Mouse (Mus musculus): ENCODE measurements around the gene Diras2. TPM values are rescaled to one million over a fixed set of nuclear protein-coding genes. Genes with fewer than 3 reads are reported as not detected.

The Diras2 gene
- 0.08 and 0.16 TPM in 2 replicates for polyA plus RNA-seq (2014; fragmentation: Nextera tagmentation; extraction: Ambion mirVana)

GRCm38 (mm10) chr13:52531121-52531520 lies at the start of gene Diras2:
Gene Diras2 (minus strand): TSS chr13:52531279.
- no peaks in the 10 kb centered on the region for H3K36me3 ChIP-seq (ENCODE audit: control insufficient read depth, insufficient read depth, low read length)
- no peak for ATAC-seq (ENCODE audit: low FRiP score)
- H3K4me3 ChIP-seq (ENCODE audit: low read depth, low read length) = peak within 1 kb of the TSS; percentile 41
- H3K4me2 ChIP-seq = peak within 1 kb of the TSS; percentile 78
- WGBS = 64% methylated on average over 9 of the region's 9 CpGs
- no peak within 1 kb of the TSS for H3K27ac ChIP-seq (ENCODE audit: low read depth, low read length)
- peaks cover 8% of the 10 kb centered on the region for H3K4me1 ChIP-seq (ENCODE audit: control insufficient read depth, insufficient read depth, low read length)
- DNase-seq (ENCODE audit: low spot score, missing footprints) = no peak
- H3K27me3 ChIP-seq (ENCODE audit: control insufficient read depth, insufficient read depth, low read length) = peaks cover 14% of the 10 kb centered on the region
- peak within 1 kb of the TSS; percentile 53 for H3K9ac ChIP-seq (ENCODE audit: low read length)
- no peaks in the 10 kb centered on the region for H3K9me3 ChIP-seq (ENCODE audit: control insufficient read depth, low read length)

DNA sequence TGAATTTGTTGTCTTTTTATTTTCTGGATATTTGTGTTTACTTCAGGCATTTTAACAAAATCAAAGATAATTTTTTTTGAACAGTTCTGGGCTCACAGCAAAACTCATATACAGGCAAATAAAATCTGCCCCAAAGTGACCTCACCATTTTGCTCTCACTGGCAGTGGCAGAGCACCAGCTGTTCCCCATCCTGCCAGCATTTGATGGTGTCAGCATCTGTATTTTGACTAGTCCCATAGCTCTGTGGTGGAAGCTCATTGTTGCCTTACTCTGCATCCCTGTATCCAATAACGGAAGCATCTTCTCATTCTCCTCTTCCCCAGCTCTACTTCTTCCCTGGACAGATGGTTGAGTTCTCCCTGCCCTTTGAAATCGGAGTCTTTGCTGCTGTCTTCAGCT lies 47.7 kb upstream of the Diras2 start:
- DNase-seq (ENCODE audit: low spot score, missing footprints) (no peak), ATAC-seq (ENCODE audit: low FRiP score) (no peak)
- Histone ChIP-seq H3K27ac (ENCODE audit: low read depth, low read length) (no peak overlapping the region), H3K36me3 (ENCODE audit: control insufficient read depth, insufficient read depth, low read length) (no peaks in the 10 kb centered on the region), H3K4me1 (ENCODE audit: control insufficient read depth, insufficient read depth, low read length) (peaks cover 3% of the 10 kb centered on the region; the same call in 1 of the 2 replicates), H3K4me3 (ENCODE audit: low read depth, low read length) (no peak overlapping the region), H3K9ac (ENCODE audit: low read length) (no peak overlapping the region), H3K4me2 (no peak overlapping the region), H3K27me3 (ENCODE audit: control insufficient read depth, insufficient read depth, low read length) (peaks cover 12% of the 10 kb centered on the region), H3K9me3 (ENCODE audit: control insufficient read depth, low read length) (no peaks in the 10 kb centered on the region)
- 80% methylated on average over 2 of the region's 2 CpGs for WGBS

GRCm38 (mm10) chr13:52577939-52578338 lies 46.9 kb upstream of the Diras2 start:
- no peak for ATAC-seq (ENCODE audit: low FRiP score)
- Histone ChIP-seq H3K4me2 (no peak overlapping the region), H3K9ac (ENCODE audit: low read length) (no peak overlapping the region), H3K4me3 (ENCODE audit: low read depth, low read length) (no peak overlapping the region), H3K27me3 (ENCODE audit: control insufficient read depth, insufficient read depth, low read length) (peaks cover 6% of the 10 kb centered on the region), H3K36me3 (ENCODE audit: control insufficient read depth, insufficient read depth, low read length) (no peaks in the 10 kb centered on the region), H3K4me1 (ENCODE audit: control insufficient read depth, insufficient read depth, low read length) (peaks cover 3% of the 10 kb centered on the region; the same call in 1 of the 2 replicates), H3K27ac (ENCODE audit: low read depth, low read length) (no peak overlapping the region), H3K9me3 (ENCODE audit: control insufficient read depth, low read length) (no peaks in the 10 kb centered on the region)
- DNase-seq (ENCODE audit: low spot score, missing footprints) = no peak
- WGBS = 40% methylated on average over 4 of the region's 4 CpGs

DNA sequence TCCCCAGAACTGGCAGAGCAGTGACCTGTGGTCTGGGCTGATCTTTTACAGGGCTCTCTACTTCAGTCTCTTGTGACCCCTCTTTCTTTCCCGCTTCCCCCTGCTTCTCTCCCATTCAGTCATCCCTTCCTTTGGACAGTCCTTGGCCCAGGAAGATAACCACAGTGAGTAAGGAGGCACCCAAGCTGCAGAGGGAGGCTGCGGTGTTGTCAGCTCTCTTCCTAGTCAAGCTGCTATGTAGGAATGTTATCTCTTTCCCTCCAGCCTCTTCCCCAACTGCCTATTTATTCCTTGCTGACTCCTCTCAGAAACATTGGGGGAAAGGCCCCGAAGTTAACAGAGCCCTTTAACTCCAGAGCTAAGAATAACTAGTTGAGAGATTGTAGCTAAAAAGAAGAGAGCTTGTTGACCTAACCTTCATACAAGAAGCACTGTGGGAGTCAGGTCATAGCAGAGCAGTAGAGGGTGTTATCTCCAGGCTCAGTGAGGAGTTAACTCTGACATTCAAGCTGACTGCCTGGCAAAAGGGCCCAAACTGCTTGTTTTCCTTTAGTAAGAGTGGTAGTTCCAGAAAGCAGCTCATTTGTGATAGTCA lies 46.3 kb upstream of the Diras2 start:
- H3K4me1 ChIP-seq (ENCODE audit: control insufficient read depth, insufficient read depth, low read length) = peaks cover 3% of the 10 kb centered on the region; the same call in 1 of the 2 replicates
- H3K9me3 ChIP-seq (ENCODE audit: control insufficient read depth, low read length) = no peaks in the 10 kb centered on the region
- peaks cover 1% of the 10 kb centered on the region for H3K27me3 ChIP-seq (ENCODE audit: control insufficient read depth, insufficient read depth, low read length)
- H3K36me3 ChIP-seq (ENCODE audit: control insufficient read depth, insufficient read depth, low read length) = no peaks in the 10 kb centered on the region
- H3K27ac ChIP-seq (ENCODE audit: low read depth, low read length) = no peak overlapping the region
- no peak for DNase-seq (ENCODE audit: low spot score, missing footprints)
- no peak for ATAC-seq (ENCODE audit: low FRiP score)
- no peak overlapping the region for H3K9ac ChIP-seq (ENCODE audit: low read length)
- no peak overlapping the region for H3K4me2 ChIP-seq
- WGBS = 87% methylated on average over 3 of the region's 3 CpGs
- no peak overlapping the region for H3K4me3 ChIP-seq (ENCODE audit: low read depth, low read length)

DNA sequence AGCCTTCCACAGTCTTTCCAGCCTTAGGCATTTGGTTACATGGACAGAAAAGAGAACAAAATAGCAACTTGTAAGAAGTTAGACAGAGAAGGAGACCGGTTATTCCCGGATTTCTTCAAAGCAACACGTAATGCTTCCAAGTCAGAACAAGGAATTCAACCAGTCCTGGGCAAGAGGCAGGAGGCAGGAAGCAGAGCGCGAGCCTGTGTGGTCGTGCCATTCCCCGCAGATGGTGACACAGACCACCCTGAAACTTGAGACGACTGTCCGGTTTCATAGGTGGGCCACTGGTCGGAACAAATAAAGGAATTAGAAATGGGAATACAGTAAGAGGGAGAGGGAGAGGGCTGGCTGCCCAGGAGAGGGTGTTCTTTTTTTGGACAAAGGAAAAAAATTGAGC lies 45.8 kb upstream of the Diras2 start:
- no peaks in the 10 kb centered on the region for H3K9me3 ChIP-seq (ENCODE audit: control insufficient read depth, low read length)
- H3K27ac ChIP-seq (ENCODE audit: low read depth, low read length) = no peak overlapping the region
- WGBS = 60% methylated on average over 10 of the region's 10 CpGs
- DNase-seq (ENCODE audit: low spot score, missing footprints) (no peak), ATAC-seq (ENCODE audit: low FRiP score) (no peak)
- no peaks in the 10 kb centered on the region for H3K36me3 ChIP-seq (ENCODE audit: control insufficient read depth, insufficient read depth, low read length)
- no peaks in the 10 kb centered on the region for H3K27me3 ChIP-seq (ENCODE audit: control insufficient read depth, insufficient read depth, low read length)
- no peak overlapping the region for H3K4me3 ChIP-seq (ENCODE audit: low read depth, low read length)
- no peak overlapping the region for H3K4me2 ChIP-seq
- peaks cover 3% of the 10 kb centered on the region; the same call in 1 of the 2 replicates for H3K4me1 ChIP-seq (ENCODE audit: control insufficient read depth, insufficient read depth, low read length)
- no peak overlapping the region for H3K9ac ChIP-seq (ENCODE audit: low read length)

DNA sequence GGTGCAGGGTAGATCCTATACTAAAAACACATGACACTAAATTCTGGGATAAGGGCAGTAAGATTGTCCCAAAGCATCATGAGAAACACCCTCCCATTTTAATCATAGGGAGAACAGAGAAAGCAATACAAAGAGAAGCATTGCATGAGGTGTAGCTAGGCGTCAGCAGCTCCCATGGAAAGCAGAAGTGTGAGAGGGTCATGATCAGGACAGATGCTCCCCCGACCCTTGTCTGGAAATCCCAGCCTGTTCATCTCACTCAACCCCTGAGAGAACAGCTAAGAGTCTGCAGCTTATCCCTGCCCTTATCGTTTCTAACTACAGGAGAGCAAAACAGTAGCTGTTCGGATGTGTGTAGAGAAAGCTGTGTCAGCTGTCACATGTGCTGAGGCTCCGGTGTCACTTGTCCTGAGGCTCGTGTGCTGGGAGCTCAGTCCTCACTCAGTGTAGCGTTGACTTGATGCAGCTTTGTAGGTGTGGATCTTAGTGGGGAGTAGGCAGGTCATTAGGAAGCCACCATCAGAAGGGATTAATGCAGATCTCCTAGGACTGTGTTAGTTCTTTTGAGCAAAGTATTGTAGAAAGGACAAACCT lies 45.0 kb upstream of the Diras2 start:
- Histone ChIP-seq H3K9me3 (ENCODE audit: control insufficient read depth, low read length) (no peaks in the 10 kb centered on the region), H3K27ac (ENCODE audit: low read depth, low read length) (no peak overlapping the region), H3K4me3 (ENCODE audit: low read depth, low read length) (no peak overlapping the region), H3K9ac (ENCODE audit: low read length) (no peak overlapping the region), H3K4me1 (ENCODE audit: control insufficient read depth, insufficient read depth, low read length) (peaks cover 3% of the 10 kb centered on the region; the same call in 1 of the 2 replicates), H3K36me3 (ENCODE audit: control insufficient read depth, insufficient read depth, low read length) (no peaks in the 10 kb centered on the region), H3K27me3 (ENCODE audit: control insufficient read depth, insufficient read depth, low read length) (no peaks in the 10 kb centered on the region), H3K4me2 (no peak overlapping the region)
- 69% methylated on average over 7 of the region's 7 CpGs for WGBS
- DNase-seq (ENCODE audit: low spot score, missing footprints) = no peak
- ATAC-seq (ENCODE audit: low FRiP score) = no peak

DNA sequence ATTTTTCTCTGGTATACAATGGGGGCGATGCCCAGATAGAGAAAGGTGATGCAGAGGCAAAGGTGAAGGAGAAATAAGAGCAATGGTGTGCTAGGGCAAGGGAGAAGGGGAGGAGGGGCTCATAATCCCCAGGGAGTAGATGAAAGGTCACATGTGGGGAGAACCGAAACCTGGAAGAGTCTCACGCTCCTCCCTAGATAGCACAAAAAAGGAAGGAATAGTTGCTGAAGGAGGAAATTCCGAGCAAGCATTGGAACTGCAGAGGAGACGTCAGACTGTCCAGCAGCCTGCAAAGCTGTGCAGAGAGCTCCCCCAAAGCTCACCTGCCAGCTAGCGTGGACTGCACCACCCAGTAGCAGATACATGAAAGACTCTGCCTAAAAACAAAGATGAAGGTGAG lies 44.4 kb upstream of the Diras2 start:
- 86% methylated on average over 6 of the region's 6 CpGs for WGBS
- ATAC-seq (ENCODE audit: low FRiP score) = no peak

GRCm38 (mm10) chr13:52574311-52574710 lies 43.2 kb upstream of the Diras2 start:
- H3K27ac ChIP-seq (ENCODE audit: low read depth, low read length) = no peak overlapping the region
- ATAC-seq (ENCODE audit: low FRiP score) = no peak
- no peak overlapping the region for H3K4me2 ChIP-seq
- no peak overlapping the region for H3K9ac ChIP-seq (ENCODE audit: low read length)
- DNase-seq (ENCODE audit: low spot score, missing footprints) = no peak
- peaks cover 3% of the 10 kb centered on the region; the same call in 1 of the 2 replicates for H3K4me1 ChIP-seq (ENCODE audit: control insufficient read depth, insufficient read depth, low read length)
- H3K36me3 ChIP-seq (ENCODE audit: control insufficient read depth, insufficient read depth, low read length) = no peaks in the 10 kb centered on the region
- H3K27me3 ChIP-seq (ENCODE audit: control insufficient read depth, insufficient read depth, low read length) = no peaks in the 10 kb centered on the region
- H3K4me3 ChIP-seq (ENCODE audit: low read depth, low read length) = no peak overlapping the region
- 87% methylated on average over 2 of the region's 2 CpGs for whole genome bisulfite sequencing
- no peaks in the 10 kb centered on the region for H3K9me3 ChIP-seq (ENCODE audit: control insufficient read depth, low read length)

More for the DNA sequence above, 44.4 kb upstream of the Diras2 start:
- no peak for DNase-seq (ENCODE audit: low spot score, missing footprints)
- Histone ChIP-seq H3K4me3 (ENCODE audit: low read depth, low read length) (no peak overlapping the region), H3K9me3 (ENCODE audit: control insufficient read depth, low read length) (no peaks in the 10 kb centered on the region), H3K4me2 (no peak overlapping the region), H3K4me1 (ENCODE audit: control insufficient read depth, insufficient read depth, low read length) (peaks cover 3% of the 10 kb centered on the region; the same call in 1 of the 2 replicates), H3K27me3 (ENCODE audit: control insufficient read depth, insufficient read depth, low read length) (no peaks in the 10 kb centered on the region), H3K27ac (ENCODE audit: low read depth, low read length) (no peak overlapping the region), H3K9ac (ENCODE audit: low read length) (no peak overlapping the region), H3K36me3 (ENCODE audit: control insufficient read depth, insufficient read depth, low read length) (no peaks in the 10 kb centered on the region)

Measured in midbrain, embryonic 11.5 days (tissue).